Mouse (Mus musculus): Measurements from ENCODE around the gene Ak2.

DNA sequence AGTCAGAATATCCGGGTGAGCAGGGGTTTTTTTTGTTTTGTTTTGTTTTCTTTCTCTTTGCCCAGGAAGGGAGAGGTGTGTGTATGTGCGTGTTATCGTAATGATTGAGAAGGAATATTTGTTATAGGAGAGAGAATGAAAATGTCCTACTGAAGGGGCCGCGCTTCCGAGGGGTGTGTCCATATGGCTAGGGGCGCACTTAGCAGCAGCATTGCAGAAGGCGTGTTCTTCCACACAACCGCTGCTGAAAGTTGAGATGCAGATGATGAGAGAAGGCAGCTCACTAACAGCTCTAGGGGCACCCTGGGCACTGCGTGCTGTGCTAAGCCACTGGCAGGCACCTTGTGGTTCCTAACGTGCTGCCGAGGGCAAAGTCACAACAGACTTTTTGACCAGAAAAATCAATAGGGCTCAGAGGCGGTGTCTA lies 67.4 kb downstream of the Ak2 start:
- TF ChIP-seq CTCF (IDR thresholded peaks at IDR 0.05; ENCODE audit: control insufficient read depth, insufficient read depth, insufficient read length) (no peak), MYOD1 (IDR thresholded peaks at IDR 0.05; ENCODE audit: control insufficient read depth, insufficient read length, low read depth) (no peak), MAX (IDR thresholded peaks at IDR 0.05) (no peak), FOSL1 (IDR thresholded peaks at IDR 0.05; ENCODE audit: insufficient read depth, low read length, poor library complexity, severe bottlenecking) (no peak), CEBPB (IDR thresholded peaks at IDR 0.05; ENCODE audit: low read depth) (no peak)

Measured in C2C12 (cell line).